Mouse (Mus musculus) midbrain, embryonic 11.5 days (tissue): ENCODE results near the gene Rpl27a. TPM values are rescaled to one million over a fixed set of nuclear protein-coding genes. Genes with fewer than 3 reads are reported as not detected.

Experiments used
- ATAC-seq: fragments of 200-750 bp; cut with Nextera tagmentation; 2 replicates; pipeline ENCODE4 v1.8.0; 2017; ENCODE audit warnings: moderate TSS enrichment, moderate library complexity; ENCODE audit not compliant: low FRiP score
- DNase-seq: peaks from one replicate; pipeline ENCODE4 v3.0.0; 2015; ENCODE audit warnings: low spot score; ENCODE audit errors: missing footprints
- H3K27ac ChIP-seq: fragments of 300-500 bp; sonication (generic); 2 replicates; pipeline ENCODE4 v1.5.1; 2014; ENCODE audit warnings: low read depth, low read length
- H3K27me3 ChIP-seq: fragments of 300-500 bp; sonication (generic); 2 replicates; pipeline ENCODE4 v1.6.1; 2014; ENCODE audit warnings: mild to moderate bottlenecking, low read length, moderate library complexity, mixed read lengths; ENCODE audit not compliant: control insufficient read depth, insufficient read depth
- H3K36me3 ChIP-seq: fragments of 300-500 bp; sonication (generic); 2 replicates; pipeline ENCODE4 v1.6.1; 2014; ENCODE audit warnings: mild to moderate bottlenecking, low read length, moderate library complexity, mixed read lengths; ENCODE audit not compliant: control insufficient read depth, insufficient read depth
- H3K4me1 ChIP-seq: fragments of 300-500 bp; sonication (generic); 2 replicates; pipeline ENCODE4 v1.6.1; 2014; ENCODE audit warnings: low read length; ENCODE audit not compliant: control insufficient read depth, insufficient read depth
- H3K4me2 ChIP-seq: fragments of 300-500 bp; sonication (generic); 2 replicates; pipeline ENCODE4 v1.6.1; 2014; ENCODE audit warnings: mild to moderate bottlenecking, moderate library complexity
- H3K4me3 ChIP-seq: fragments of 300-500 bp; sonication (generic); 2 replicates; pipeline ENCODE4 v1.5.1; 2014; ENCODE audit warnings: low read depth, low read length
- H3K9ac ChIP-seq: fragments of 300-500 bp; sonication (generic); 2 replicates; pipeline ENCODE4 v1.6.1; 2014; ENCODE audit warnings: low read length
- H3K9me3 ChIP-seq: fragments of 300-500 bp; sonication (generic); 2 replicates; pipeline ENCODE4 v1.6.1; 2016; ENCODE audit warnings: low read length; ENCODE audit not compliant: control insufficient read depth
- WGBS: fragments of 180-500 bp; shearing (Covaris S2); extraction: QIAGEN DNeasy Blood & Tissue Kit; methylation state at CpG from one replicate; pipeline ENCODE4 v1.1.7; 2014; 5-methylcytosine and 5-hydroxymethylcytosine counted together
- microRNA-seq: library from miRNA; unstranded; fragments of <30 nt; microRNA quantifications from one replicate; pipeline ENCODE4, GENCODE M21; 2017
- polyA plus RNA-seq: library from polyadenylated mRNA; unstranded; fragments of >200 nt; fragmentation: Nextera tagmentation; extraction: Ambion mirVana; gene quantifications from 2 replicates; pipeline ENCODE4 v1.2.1, GENCODE M21; 2014

The Rpl27a gene
- polyA plus RNA-seq, 1 experiment from 2014 or later = 116 TPM

DNA sequence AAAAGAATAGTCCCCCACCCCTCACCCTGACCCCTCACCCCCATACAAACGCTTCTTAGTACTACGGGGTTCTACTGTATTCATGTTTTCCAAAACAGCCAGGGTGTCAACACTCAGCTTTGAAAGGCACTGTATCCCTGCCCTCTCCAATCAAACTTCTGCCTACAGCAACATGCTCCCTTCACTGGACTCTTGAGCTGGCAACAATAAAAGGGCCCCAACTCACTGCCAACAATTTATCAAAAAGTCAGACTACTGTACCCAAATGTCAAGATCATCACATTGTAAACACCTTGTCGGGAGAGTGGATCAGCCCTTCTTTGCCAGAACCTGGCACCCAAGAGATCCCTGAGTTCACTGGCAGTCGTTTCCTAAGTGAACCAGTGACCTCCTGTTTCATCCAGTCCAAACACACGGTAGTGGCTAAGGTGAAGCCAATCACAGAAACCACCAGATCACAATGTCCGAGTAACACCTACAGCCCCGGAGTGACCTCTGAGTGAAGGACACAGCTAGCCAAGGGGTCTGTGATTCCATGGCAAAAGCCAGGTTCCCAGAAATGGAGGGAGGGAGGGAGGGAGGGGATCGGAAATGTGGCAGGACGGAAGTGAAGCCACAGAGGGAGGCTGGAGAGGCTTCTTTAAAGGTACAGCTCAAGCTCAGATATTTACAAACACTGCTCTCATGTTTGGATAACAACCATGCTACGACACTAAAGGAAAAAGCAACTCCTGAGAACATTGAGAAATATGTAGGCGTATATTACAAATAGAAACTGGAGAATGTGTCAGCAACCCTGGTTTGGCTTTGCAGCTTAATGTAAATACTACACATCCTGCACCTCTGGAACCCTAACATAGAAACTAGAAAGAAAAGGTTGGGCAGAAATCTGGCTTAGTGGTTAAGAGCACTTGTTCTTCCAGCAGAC is 48.2 kb downstream of the Rpl27a start:
- no peak overlapping the region for H3K27ac ChIP-seq
- no peak overlapping the region for H3K4me2 ChIP-seq
- H3K4me3 ChIP-seq = no peak overlapping the region
- 83% methylated on average over 11 of the region's 11 CpGs for WGBS
- H3K27me3 ChIP-seq = no peaks in the 10 kb centered on the region
- no peak for ATAC-seq
- no peaks in the 10 kb centered on the region for H3K9me3 ChIP-seq
- no peaks in the 10 kb centered on the region for H3K4me1 ChIP-seq
- no peaks in the 10 kb centered on the region for H3K36me3 ChIP-seq
- no peak overlapping the region for H3K9ac ChIP-seq
- peak; percentile 59 for DNase-seq

- 94% methylated on average over 4 of the region's 4 CpGs for WGBS
- Histone ChIP-seq H3K36me3 (no peaks in the 10 kb centered on the region), H3K9ac (no peak overlapping the region), H3K27me3 (no peaks in the 10 kb centered on the region), H3K4me2 (no peak overlapping the region), H3K4me1 (no peaks in the 10 kb centered on the region), H3K27ac (no peak overlapping the region), H3K4me3 (no peak overlapping the region), H3K9me3 (no peaks in the 10 kb centered on the region)
- no peak for ATAC-seq
- no peak for DNase-seq
Observed at GRCm38 (mm10) chr7:109568391-109568892, 49.5 kb downstream of the Rpl27a start.

Small RNA genes within 50 kb of the gene (microRNA-seq; reads per million reads assigned to microRNA genes)
- gene Gm47284 = 0.57 reads per million

Other genes with a start within 250 kb of the Rpl27a start
- gene Stk33, start 80.1 kb upstream of the Rpl27a start, polyA plus RNA-seq = 28.4 and 29.7 TPM in 2 replicates
- gene Trim66, start 11.0 kb upstream of the Rpl27a start, polyA plus RNA-seq = 0.29 and 0.40 TPM in 2 replicates
- gene St5, start 184.5 kb downstream of the Rpl27a start, polyA plus RNA-seq = 37.9 and 41.6 TPM in 2 replicates
- gene Akip1, start 184.5 kb downstream of the Rpl27a start, polyA plus RNA-seq = 19.4 and 20.7 TPM in 2 replicates
- not detected in 2 replicates for gene BC051019, start 204.7 kb downstream of the Rpl27a start, polyA plus RNA-seq
- 0.20 TPM in 1 of 2 replicates, not detected in the other for gene Ascl3, start 212.6 kb downstream of the Rpl27a start, polyA plus RNA-seq
- 63.9 and 69.4 TPM in 2 replicates for gene Tmem9b, start 233.7 kb downstream of the Rpl27a start, polyA plus RNA-seq